In genomic region chr6:143916152-143916735, GRCm38 (mm10) we compare ENCODE assay signal across 21 mouse cellular contexts.
A peak's percentile ranks its signal among the peaks of the same experiment; 100 is the strongest.
DNase-seq lines count a peak whose midpoint lies in the region; ATAC-seq and TF ChIP-seq lines count a peak whose summit lies in the region.
"Had no signal": no experiment of that assay in that cellular context is flagged by ENCODE, and none has a peak within 500 bp of the region (broad histone marks: within the 10 kb centered on the region; RNA-seq: fewer than 3 reads in every experiment).

No protein-coding gene starts in this region.

- no peak for DNase-seq in frontal cortex, postnatal 14 days (ENCODE audit: low spot score in 2 of 2)
- peak; percentile 3 for DNase-seq in lung, postnatal 36 days
- DNase-seq in lung, adult 2 months, result no peak
- DNase-seq in Patski (ENCODE audit: low read depth, low spot score), result peak; percentile 46
- no peak for DNase-seq in B cell, adult 2 months
- DNase-seq: cerebellum, adult 9-10 months; heart, postnatal 4 days; kidney, postnatal 14 days; left cerebral cortex, postnatal 4 days; liver; lung, adult 18-20 months; thymus, postnatal 14 days had no signal

- H3K9ac ChIP-seq in stomach, embryonic 16.5 days (ENCODE audit: low read length), result no peak overlapping the region
- H3K9ac ChIP-seq: embryonic facial prominence, embryonic 15.5 days; heart, embryonic 15.5 days; hindbrain, embryonic 15.5 days; intestine, embryonic 15.5 days; midbrain, embryonic 12.5 days; neural tube, embryonic 13.5 days had no signal

- no peaks in the 10 kb centered on the region for H3K4me1 ChIP-seq in lung, adult 2 months (ENCODE audit: control insufficient read depth, insufficient read depth, low read length)
- 0 out of 2 replicates have a peak, but pooled peaks cover 2% of the 10 kb centered on the region for H3K4me1 ChIP-seq in stomach, embryonic 16.5 days (ENCODE audit: control insufficient read depth, insufficient read depth, low read length)
- H3K4me1 ChIP-seq: embryonic facial prominence, embryonic 15.5 days; heart, embryonic 15.5 days; intestine, embryonic 15.5 days; midbrain, embryonic 12.5 days had no signal

- POLR2A ChIA-PET in Patski (lab: Charles Lee), result no interaction called here

- no peak overlapping the region for H3K4me3 ChIP-seq in lung, adult 2 months (replicated peaks; ENCODE audit: extremely low read depth, low read depth, low read length)
- H3K4me3 ChIP-seq in stomach, embryonic 16.5 days (replicated peaks; ENCODE audit: low read length), result no peak overlapping the region
- H3K4me3 ChIP-seq: embryonic facial prominence, embryonic 15.5 days; heart, embryonic 15.5 days; hindbrain, embryonic 15.5 days; intestine, embryonic 15.5 days; midbrain, embryonic 12.5 days; neural tube, embryonic 13.5 days had no signal

- H3K36me3 ChIP-seq in stomach, embryonic 16.5 days (ENCODE audit: control insufficient read depth, insufficient read depth, low read length), result no peaks in the 10 kb centered on the region
- H3K36me3 ChIP-seq: embryonic facial prominence, embryonic 15.5 days; heart, embryonic 15.5 days; hindbrain, embryonic 15.5 days; intestine, embryonic 15.5 days; midbrain, embryonic 12.5 days; neural tube, embryonic 13.5 days had no signal

- no peaks in the 10 kb centered on the region for H3K27me3 ChIP-seq in Patski
- no peaks in the 10 kb centered on the region for H3K27me3 ChIP-seq in stomach, embryonic 16.5 days (ENCODE audit: control insufficient read depth, insufficient read depth, low read length)
- H3K27me3 ChIP-seq: embryonic facial prominence, embryonic 15.5 days; heart, embryonic 15.5 days; hindbrain, embryonic 15.5 days; intestine, embryonic 15.5 days; midbrain, embryonic 12.5 days; neural tube, embryonic 13.5 days had no signal

- WGBS in lung, adult 2 months, result 52% methylated on average over 10 of the region's 10 CpGs
- WGBS in stomach, embryonic 16.5 days, result 50% methylated on average over 10 of the region's 10 CpGs

- CTCF ChIA-PET in Patski (lab: Charles Lee), result no interaction called here

- ATAC-seq in frontal cortex, adult (ENCODE audit: low TSS enrichment), result peak; percentile 77
- ATAC-seq in Patski, result peak; percentile 79
- peak; percentile 29; the same call in 1 of the 2 replicates for ATAC-seq in stomach, embryonic 16.5 days (ENCODE audit: insufficient read depth, low FRiP score)
- no peak for ATAC-seq in granulocyte monocyte progenitor cell, adult 5-6 weeks (replicated peaks; ENCODE audit: poor library complexity, severe bottlenecking)
- ATAC-seq: intestine, embryonic 15.5 days had no signal

- H3K27ac ChIP-seq in stomach, embryonic 16.5 days (ENCODE audit: low read length), result no peak overlapping the region
- H3K27ac ChIP-seq: embryonic facial prominence, embryonic 15.5 days; heart, embryonic 15.5 days; hindbrain, embryonic 15.5 days; intestine, embryonic 15.5 days; midbrain, embryonic 12.5 days; neural tube, embryonic 13.5 days had no signal

- TF ChIP-seq CTCF in lung, adult 2 months (IDR thresholded peaks at IDR 0.05; ENCODE audit: insufficient read depth, low read length), result no peak
- no peak for TF ChIP-seq CTCF in Patski (IDR thresholded peaks at IDR 0.05)

- no peak for TF ChIP-seq POLR2A in lung, adult 2 months (IDR thresholded peaks at IDR 0.05; ENCODE audit: borderline replicate concordance, extremely low read depth, low read depth, low read length)

- in situ Hi-C loops in Patski (cut with MboI; ENCODE audit: low pct_unique_long_range_greater_than_20kb), result no loop called here

- no peak overlapping the region for H3K4me2 ChIP-seq in stomach, embryonic 16.5 days (ENCODE audit: low read depth, low read length)
- H3K4me2 ChIP-seq: embryonic facial prominence, embryonic 15.5 days; heart, embryonic 15.5 days; hindbrain, embryonic 15.5 days; intestine, embryonic 15.5 days; midbrain, embryonic 12.5 days; neural tube, embryonic 13.5 days had no signal

- no peaks in the 10 kb centered on the region for H3K9me3 ChIP-seq in stomach, embryonic 16.5 days (replicated peaks; ENCODE audit: control insufficient read depth, low read length)
- H3K9me3 ChIP-seq: embryonic facial prominence, embryonic 15.5 days; heart, embryonic 15.5 days; hindbrain, embryonic 15.5 days; intestine, embryonic 15.5 days; midbrain, embryonic 12.5 days; neural tube, embryonic 13.5 days had no signal

Comparison
In these comparisons a context has a peak if more than half of its experiments do, and no peak if none do; other contexts are left out.
1. DNase-seq: peak in lung, postnatal 36 days (single experiment) and Patski (single experiment); none in frontal cortex, postnatal 14 days (0 of 2), lung, adult 2 months (single experiment) and B cell, adult 2 months (0 of 2).